Mouse (Mus musculus) kidney, adult 2 months (tissue): Measurements from ENCODE around the gene Zbtb7a.

Experiments
- CTCF ChIP-seq: fragments of 200-500 bp; conservative IDR thresholded peaks from 2 replicates; pipeline ENCODE4 v1.5.1; 2011; ENCODE audit warnings: low read depth, mild to moderate bottlenecking, control low read depth, low read length, moderate library complexity, mixed read lengths; ENCODE audit not compliant: insufficient read depth, insufficient read length
- POLR2A ChIP-seq: fragments of 200-500 bp; IDR thresholded peaks from one replicate; pipeline ENCODE4 v1.6.1; 2011; ENCODE audit warnings: low read depth, low read length, control low read depth

- TF ChIP-seq CTCF (no peak), POLR2A (no peak)
Observed at GRCm38 (mm10) chr10:81177491-81177925, 42.5 kb downstream of the Zbtb7a start.
